Mouse (Mus musculus): ENCODE data around the gene Fgf10. TPM values are rescaled to one million over a fixed set of nuclear protein-coding genes. Genes with fewer than 3 reads are reported as not detected.

Fgf10 gene
- total and polyA plus RNA-seq, 3 experiments = not detected

- H3K9ac ChIP-seq (ENCODE audit: insufficient read depth, low read depth) = no peak overlapping the region
- no peaks in the 10 kb centered on the region for H3K4me1 ChIP-seq (ENCODE audit: control insufficient read depth in 1 of 2, insufficient read depth in 2 of 2)
- H3K79me2 ChIP-seq (replicated peaks; ENCODE audit: control insufficient read depth, extremely low read depth, insufficient read depth, poor library complexity, severe bottlenecking) = no peaks in the 10 kb centered on the region
- no peaks in the 10 kb centered on the region for H3K36me3 ChIP-seq (replicated peaks in 1 of 2; ENCODE audit: control insufficient read depth in 1 of 2, insufficient read depth in 1 of 2, low read length in 1 of 2)
- no peak overlapping the region for H3K27ac ChIP-seq (ENCODE audit: insufficient read depth, low read depth)
- H3K4me2 ChIP-seq (ENCODE audit: insufficient read depth, low read depth, poor library complexity, severe bottlenecking) = no peak overlapping the region
- dilution Hi-C loops (cut with MboI; ENCODE audit: extremely low pct_ligation_motif_present, extremely low pct_unique_long_range_greater_than_20kb, low sequenced_read_pairs) (no loop called here), in situ Hi-C loops (cut with MboI; ENCODE audit: low pct_ligation_motif_present, low pct_unique_long_range_greater_than_20kb, low sequenced_read_pairs) (no loop called here)
- no peak overlapping the region for H3K4me3 ChIP-seq (replicated peaks in 1 of 3; ENCODE audit: low read depth in 2 of 3, low read length in 2 of 3, poor library complexity in 1 of 3)
- DNase-seq (ENCODE audit: extremely low read depth) = no peak
- H3K9me3 ChIP-seq (replicated peaks; ENCODE audit: low read length) = no peaks in the 10 kb centered on the region
- TF ChIP-seq USF1 (IDR thresholded peaks at IDR 0.05; ENCODE audit: low read depth, low read length) (no peak), MYC (IDR thresholded peaks at IDR 0.05; ENCODE audit: low read depth, low read length) (no peak), TBP (conservative IDR thresholded peaks at IDR 0.05; ENCODE audit: low read depth, low read length) (no peak), MEF2A (IDR thresholded peaks at IDR 0.05; ENCODE audit: borderline replicate concordance, low read depth, low read length) (no peak), SIN3A (IDR thresholded peaks at IDR 0.05; ENCODE audit: low read length) (no peak), E2F4 (IDR thresholded peaks at IDR 0.05; ENCODE audit: insufficient replicate concordance, low read depth, low read length) (no peak), ELF1 (IDR thresholded peaks at IDR 0.05; ENCODE audit: low read depth, low read length) (no peak), MAFK (IDR thresholded peaks at IDR 0.05; ENCODE audit: insufficient replicate concordance, low read length) (no peak), UBTF (IDR thresholded peaks at IDR 0.05; ENCODE audit: low read depth, low read length) (no peak), IRF4 (IDR thresholded peaks at IDR 0.05; ENCODE audit: low read depth, low read length) (no peak), CHD2 (IDR thresholded peaks at IDR 0.05; ENCODE audit: low read length) (no peak), MAZ (IDR thresholded peaks at IDR 0.05; ENCODE audit: low read depth, low read length) (no peak), CTCF (conservative IDR thresholded peaks at IDR 0.05 in 1 of 2, IDR thresholded peaks at IDR 0.05 in 1 of 2; ENCODE audit: low read depth in 2 of 2, low read length in 2 of 2) (no peak), ZKSCAN1 (IDR thresholded peaks at IDR 0.05; ENCODE audit: borderline replicate concordance, low read depth, low read length) (no peak), MXI1 (IDR thresholded peaks at IDR 0.05; ENCODE audit: low read depth, low read length) (no peak), EP300 (IDR thresholded peaks at IDR 0.05; ENCODE audit: low read length) (no peak), MAX (IDR thresholded peaks at IDR 0.05; ENCODE audit: low read length) (no peak)
- no peaks in the 10 kb centered on the region for H3K27me3 ChIP-seq (replicated peaks)
These were observed 165.5 kb downstream of the Fgf10 start for GRCm38 (mm10) chr13:118835078-118835477.

All from CH12.LX (cell line).